Mouse (Mus musculus): ENCODE measurements around the gene Gm10340.
"Not testable (repeated sequence)": the region's sequence is repeated elsewhere in the genome, so short reads cannot be mapped to it uniquely, and the experiment has no call there.

GRCm38 (mm10) chr14:3133697-3134096 lies at the start of gene Gm10340:
- not testable (repeated sequence) for TF ChIP-seq CTCF (IDR thresholded peaks at IDR 0.05; ENCODE audit: low read depth, low read length); GATA1 (IDR thresholded peaks at IDR 0.05; ENCODE audit: borderline replicate concordance, low read length); POLR2AphosphoS5 (IDR thresholded peaks at IDR 0.05; ENCODE audit: insufficient replicate concordance, low read depth, low read length)
